Mouse (Mus musculus): ENCODE data around the gene Defa34. TPM values are rescaled to one million over a fixed set of nuclear protein-coding genes. Genes with fewer than 3 reads are reported as not detected.
"Not testable (repeated sequence)": the region's sequence is repeated elsewhere in the genome, so short reads cannot be mapped to it uniquely, and the experiment has no call there.

Gene Defa34
- not detected in 2 replicates for polyA plus RNA-seq (2016; fragmentation: Nextera tagmentation; extraction: Ambion mirVana)

DNA sequence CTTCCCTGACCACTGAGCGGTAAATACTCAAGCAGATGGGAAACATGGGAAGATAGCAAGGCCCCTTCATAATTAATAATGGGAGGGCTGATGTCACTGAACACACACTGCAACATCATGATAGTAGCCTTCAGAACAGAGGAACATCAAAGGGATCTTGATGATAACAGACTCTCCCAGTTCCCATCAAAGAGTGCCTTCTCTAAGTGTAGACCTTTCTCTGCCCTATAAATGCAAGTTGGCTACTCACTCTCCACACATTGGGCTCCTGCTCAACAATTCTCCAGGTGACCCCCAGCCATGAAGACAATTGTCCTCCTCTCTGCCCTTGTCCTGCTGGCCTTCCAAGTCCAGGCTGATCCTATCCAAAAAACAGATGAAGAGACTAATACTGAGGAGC lies at the start of gene Defa34:
Gene Defa34, plus strand, starts transcription at position 301 of the 400 bp plus-strand sequence.
- H3K36me3 ChIP-seq; H3K4me1 ChIP-seq; H3K9me3 ChIP-seq; H3K27ac ChIP-seq; H3K9ac ChIP-seq; ATAC-seq (ENCODE audit: insufficient number of reproducible peaks, insufficient read depth, low FRiP score, low TSS enrichment); H3K4me3 ChIP-seq; H3K27me3 ChIP-seq; H3K4me2 ChIP-seq (replicated peaks): not testable (repeated sequence)
- WGBS, result 78% methylated on average over 1 of the region's 1 CpGs

DNA sequence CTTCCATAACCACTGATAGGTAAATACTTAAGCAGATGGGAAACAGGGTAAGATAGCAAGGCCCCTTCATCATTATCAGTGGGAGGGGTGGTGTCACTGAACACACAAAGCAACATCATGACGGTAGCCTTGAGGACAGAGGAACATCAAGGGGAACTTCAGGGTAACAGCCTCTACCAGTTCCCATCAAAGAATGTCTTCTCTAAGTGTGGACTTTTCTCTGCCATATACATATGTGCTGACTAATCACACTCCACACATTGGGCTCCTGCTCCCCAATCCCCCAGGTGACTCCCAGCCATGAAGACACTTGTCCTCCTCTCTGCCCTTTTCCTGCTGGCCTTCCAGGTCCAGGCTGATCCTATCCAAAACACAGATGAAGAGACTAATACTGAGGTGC lies 47.7 kb upstream of the Defa34 start, which contains the start of gene Defa26:
Gene Defa26, plus strand, starts transcription at position 301 of the 400 bp plus-strand sequence.
- H3K36me3 ChIP-seq; H3K4me3 ChIP-seq; H3K4me2 ChIP-seq (replicated peaks); ATAC-seq (ENCODE audit: insufficient number of reproducible peaks, insufficient read depth, low FRiP score, low TSS enrichment); H3K9me3 ChIP-seq; H3K27me3 ChIP-seq; H3K27ac ChIP-seq; H3K9ac ChIP-seq; H3K4me1 ChIP-seq: not testable (repeated sequence)
- WGBS, result no CpG with 5 or more reads among the region's 1 CpGs

DNA sequence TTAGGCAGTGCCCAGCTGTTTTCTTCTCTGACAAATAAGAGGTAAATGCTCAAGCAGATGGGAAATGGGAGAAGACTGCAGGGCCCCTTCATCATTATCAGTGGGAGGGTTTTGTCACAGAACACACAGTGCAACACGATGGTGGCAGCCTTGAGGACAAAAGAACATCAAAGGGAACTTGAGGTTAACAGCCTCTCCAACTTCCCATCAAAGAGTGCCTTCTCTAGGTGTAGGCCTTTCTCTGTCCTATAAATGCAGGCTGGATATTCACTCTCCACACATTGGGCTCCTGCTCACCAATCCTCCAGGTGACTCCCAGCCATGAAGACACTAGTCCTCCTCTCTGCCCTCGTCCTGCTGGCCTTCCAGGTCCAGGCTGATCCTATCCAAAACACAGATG lies 10.1 kb upstream of the Defa34 start, which contains the start of gene Defa17:
Gene Defa17, plus strand, starts transcription at position 301 of the 400 bp plus-strand sequence.
- H3K4me2 ChIP-seq (replicated peaks); H3K4me3 ChIP-seq: not testable (repeated sequence)
- 100% methylated on average over 1 of the region's 2 CpGs for WGBS

DNA sequence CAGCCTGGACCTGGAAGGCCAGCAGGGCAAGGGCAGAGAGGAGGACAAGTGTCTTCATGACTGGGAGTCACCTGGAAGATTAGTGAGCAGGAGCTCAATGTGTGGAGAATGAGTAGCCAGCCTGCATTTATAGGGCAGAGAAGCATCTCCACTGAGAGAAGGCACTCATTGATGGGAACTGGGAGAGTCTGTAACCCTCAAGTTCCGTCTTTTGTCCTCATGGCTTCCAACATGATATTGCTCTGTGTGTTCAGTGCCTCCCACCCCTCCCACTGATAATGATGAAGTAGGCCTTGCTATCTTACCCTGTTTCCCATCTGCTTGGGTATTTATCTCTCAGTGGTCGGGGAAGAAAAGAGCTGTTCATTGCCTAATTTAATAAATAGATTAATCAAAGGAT lies 37.9 kb downstream of the Defa34 start, which contains the start of gene AY761184:
Gene AY761184, minus strand, starts transcription at position 101 of the 400 bp plus-strand sequence.
- not testable (repeated sequence) for H3K9ac ChIP-seq; ATAC-seq (ENCODE audit: insufficient number of reproducible peaks, insufficient read depth, low FRiP score, low TSS enrichment); H3K4me2 ChIP-seq (replicated peaks); H3K9me3 ChIP-seq; H3K27me3 ChIP-seq; H3K4me1 ChIP-seq; H3K27ac ChIP-seq; H3K4me3 ChIP-seq; H3K36me3 ChIP-seq
- WGBS, result 75% methylated on average over 2 of the region's 2 CpGs

More for the DNA sequence above, 10.1 kb upstream of the Defa34 start, which contains the start of gene Defa17:
- H3K27me3 ChIP-seq; H3K4me1 ChIP-seq; H3K27ac ChIP-seq; H3K36me3 ChIP-seq; ATAC-seq (ENCODE audit: insufficient number of reproducible peaks, insufficient read depth, low FRiP score, low TSS enrichment); H3K9me3 ChIP-seq; H3K9ac ChIP-seq: not testable (repeated sequence)

Other genes starting within 250 kb of the Defa34 start
- not detected in 2 replicates for gene Defa36, start 238.4 kb upstream of the Defa34 start, polyA plus RNA-seq (2016; fragmentation: Nextera tagmentation; extraction: Ambion mirVana)
- gene Gm7849, start 209.2 kb upstream of the Defa34 start, polyA plus RNA-seq (2016; fragmentation: Nextera tagmentation; extraction: Ambion mirVana), result not detected in 2 replicates
- not detected in 2 replicates for gene Defa20, start 156.5 kb upstream of the Defa34 start, polyA plus RNA-seq (2016; fragmentation: Nextera tagmentation; extraction: Ambion mirVana)
- gene Defa32, start 136.8 kb upstream of the Defa34 start, polyA plus RNA-seq (2016; fragmentation: Nextera tagmentation; extraction: Ambion mirVana), result not detected in 2 replicates
- not detected in 2 replicates for gene Defa37, start 100.4 kb upstream of the Defa34 start, polyA plus RNA-seq (2016; fragmentation: Nextera tagmentation; extraction: Ambion mirVana)
- gene Defa28, start 82.8 kb upstream of the Defa34 start, polyA plus RNA-seq (2016; fragmentation: Nextera tagmentation; extraction: Ambion mirVana), result not detected in 2 replicates
- not detected in 2 replicates for gene Gm7861, start 71.3 kb upstream of the Defa34 start, polyA plus RNA-seq (2016; fragmentation: Nextera tagmentation; extraction: Ambion mirVana)
- gene Defa26, start 47.6 kb upstream of the Defa34 start, polyA plus RNA-seq (2016; fragmentation: Nextera tagmentation; extraction: Ambion mirVana), result not detected in 2 replicates
- not detected in 2 replicates for gene Defa17, start 10.0 kb upstream of the Defa34 start, polyA plus RNA-seq (2016; fragmentation: Nextera tagmentation; extraction: Ambion mirVana)
- not detected in 2 replicates for gene AY761184, start 37.8 kb downstream of the Defa34 start, polyA plus RNA-seq (2016; fragmentation: Nextera tagmentation; extraction: Ambion mirVana)
- not detected in 2 replicates for gene Defa24, start 68.7 kb downstream of the Defa34 start, polyA plus RNA-seq (2016; fragmentation: Nextera tagmentation; extraction: Ambion mirVana)
- not detected in 2 replicates for gene Defb50, start 157.7 kb downstream of the Defa34 start, polyA plus RNA-seq (2016; fragmentation: Nextera tagmentation; extraction: Ambion mirVana)
- not detected in 2 replicates for gene Defb2, start 174.1 kb downstream of the Defa34 start, polyA plus RNA-seq (2016; fragmentation: Nextera tagmentation; extraction: Ambion mirVana)
- gene Defb10, start 193.1 kb downstream of the Defa34 start, polyA plus RNA-seq (2016; fragmentation: Nextera tagmentation; extraction: Ambion mirVana), result not detected in 2 replicates
- gene Defb9, start 219.6 kb downstream of the Defa34 start, polyA plus RNA-seq (2016; fragmentation: Nextera tagmentation; extraction: Ambion mirVana), result not detected in 2 replicates
- not detected in 2 replicates for gene Defb11, start 240.6 kb downstream of the Defa34 start, polyA plus RNA-seq (2016; fragmentation: Nextera tagmentation; extraction: Ambion mirVana)